Mouse (Mus musculus) liver, embryonic 14.5 days (tissue): Measurements from ENCODE around the gene Psmd7. TPM values are rescaled to one million over a fixed set of nuclear protein-coding genes. Genes with fewer than 3 reads are reported as not detected.
A peak's percentile ranks its signal among the peaks of the same experiment; 100 is the strongest.
"Not testable (repeated sequence)": the region's sequence is repeated elsewhere in the genome, so short reads cannot be mapped to it uniquely, and the experiment has no call there.

Source experiments
- ATAC-seq: fragments of 200-750 bp; cut with Nextera tagmentation; 2 replicates; pipeline ENCODE4 v1.8.0; 2017; ENCODE audit warnings: moderate number of reproducible peaks, mild to moderate bottlenecking, moderate library complexity; ENCODE audit not compliant: insufficient read depth
- DNase-seq, 3 experiments: peaks; one replicate each; pipeline ENCODE4 v3.0.0-alpha.2; 2012 to 2013; ENCODE audit warnings: low read depth in 3 of 3, low spot score in 3 of 3
- H3K27ac ChIP-seq: fragments of 300-500 bp; sonication (generic); 2 replicates; pipeline ENCODE4 v1.5.1; 2014; ENCODE audit warnings: moderate library complexity, mild to moderate bottlenecking, control low read depth, inconsistent platforms
- H3K27me3 ChIP-seq: fragments of 300-500 bp; sonication (generic); 2 replicates; pipeline ENCODE4 v1.6.1; 2014; ENCODE audit warnings: mild to moderate bottlenecking, low read length, moderate library complexity; ENCODE audit not compliant: control insufficient read depth, insufficient read depth
- H3K36me3 ChIP-seq: fragments of 300-500 bp; sonication (generic); replicated peaks from 2 replicates; pipeline ENCODE4 v1.6.1; 2014; ENCODE audit warnings: low read depth; ENCODE audit not compliant: control insufficient read depth, insufficient read depth
- H3K4me1 ChIP-seq, 2 experiments: fragments of 200-500 bp in 1 of 2; fragments of 300-500 bp in 1 of 2; sonication (generic) in 1 of 2; replicated peaks; 2 replicates each; pipeline ENCODE4 v1.6.1; 2012 to 2014; ENCODE audit warnings: antibody characterized with exemption in 1 of 2, inconsistent platforms in 1 of 2, low read length in 1 of 2; ENCODE audit not compliant: control insufficient read depth in 2 of 2, insufficient read depth in 2 of 2
- H3K4me2 ChIP-seq: fragments of 300-500 bp; sonication (generic); 2 replicates; pipeline ENCODE4 v1.6.1; 2014; ENCODE audit warnings: low read depth, mild to moderate bottlenecking, control low read depth, moderate library complexity
- H3K4me3 ChIP-seq, 2 experiments: fragments of 200-500 bp in 1 of 2; fragments of 300-500 bp in 1 of 2; sonication (generic) in 1 of 2; 2 replicates each; pipeline ENCODE4 v1.5.1; 2012 to 2014; ENCODE audit warnings: low read depth in 2 of 2, low read length in 2 of 2, mild to moderate bottlenecking in 2 of 2, control low read depth in 1 of 2, inconsistent platforms in 1 of 2, moderate library complexity in 1 of 2; ENCODE audit not compliant: insufficient read depth in 1 of 2
- H3K9ac ChIP-seq: fragments of 300-500 bp; sonication (generic); replicated peaks from 2 replicates; pipeline ENCODE4 v1.6.1; 2014; ENCODE audit warnings: mild to moderate bottlenecking, control low read depth, moderate library complexity
- H3K9me3 ChIP-seq: fragments of 300-500 bp; sonication (generic); 2 replicates; pipeline ENCODE4 v1.6.1; 2016; ENCODE audit warnings: low read length, mixed read lengths; ENCODE audit not compliant: control insufficient read depth
- CTCF ChIP-seq: IDR thresholded peaks from 2 replicates; pipeline ENCODE4 v1.5.1; 2016; ENCODE audit warnings: antibody characterized with exemption, low read depth, control low read depth
- EP300 ChIP-seq: IDR thresholded peaks from 2 replicates; pipeline ENCODE4 v1.6.1; 2016; ENCODE audit warnings: antibody characterized with exemption, low read depth
- WGBS: fragments of 180-500 bp; shearing (Covaris S2); extraction: QIAGEN DNeasy Blood & Tissue Kit; methylation state at CpG from one replicate; pipeline ENCODE4 v1.1.7; 2014; ENCODE audit not compliant: insufficient replicate concordance; 5-methylcytosine and 5-hydroxymethylcytosine counted together
- polyA plus RNA-seq, 2 experiments: library from polyadenylated mRNA; depleted of rRNA in 1 of 2; stranded (reverse) in 1 of 2; unstranded in 1 of 2; fragments of >200 nt; fragmentation: Nextera tagmentation in 1 of 2; extraction: Ambion mirVana in 1 of 2; gene quantifications; 2 replicates each; pipeline versions ENCODE4 v1.2.1 to v1.2.3; 2012 to 2014

Psmd7 gene
- 48.3 and 77.4 TPM in 2 replicates for polyA plus RNA-seq (2012; rRNA removed)
- 133 and 142 TPM in 2 replicates for polyA plus RNA-seq (2014; fragmentation: Nextera tagmentation; extraction: Ambion mirVana)

- WGBS, result 1% methylated on average over 65 of the region's 65 CpGs
- Histone ChIP-seq H3K27ac (peak within 1 kb of the TSS; percentile 45), H3K4me2 (peak within 1 kb of the TSS; percentile 76), H3K27me3 (no peaks in the 10 kb centered on the region), H3K9me3 (no peaks in the 10 kb centered on the region), H3K4me3 (peak within 1 kb of the TSS; percentile 92 to 99), H3K36me3 (peaks cover 31% of the 10 kb centered on the region), H3K4me1 (peaks cover 5 to 6% of the 10 kb centered on the region in 2 experiments), H3K9ac (peak within 1 kb of the TSS; percentile 83)
- ATAC-seq (peak; percentile 95), DNase-seq (peak; percentile 86 to 88 (median 87))
- TF ChIP-seq CTCF (peak; percentile 62), EP300 (no peak; the same call in 1 of the 2 replicates)
Measured at GRCm38 (mm10) chr8:107587995-107588780, at the start of gene Psmd7. Psmd7 (minus strand) TSS chr8:107588464.

GRCm38 (mm10) chr8:107633734-107634133 lies 45.5 kb upstream of the Psmd7 start:
- no peak for ATAC-seq
- no peak for TF ChIP-seq EP300
- no peak for TF ChIP-seq CTCF
- Histone ChIP-seq H3K27ac (no peak overlapping the region), H3K27me3 (no peaks in the 10 kb centered on the region), H3K4me2 (no peak overlapping the region), H3K4me3 (no peak overlapping the region), H3K4me1 (no peaks in the 10 kb centered on the region), H3K9ac (no peak overlapping the region), H3K36me3 (no peaks in the 10 kb centered on the region), H3K9me3 (no peaks in the 10 kb centered on the region)
- 89% methylated on average over 2 of the region's 2 CpGs for WGBS
- DNase-seq, result no peak

DNA sequence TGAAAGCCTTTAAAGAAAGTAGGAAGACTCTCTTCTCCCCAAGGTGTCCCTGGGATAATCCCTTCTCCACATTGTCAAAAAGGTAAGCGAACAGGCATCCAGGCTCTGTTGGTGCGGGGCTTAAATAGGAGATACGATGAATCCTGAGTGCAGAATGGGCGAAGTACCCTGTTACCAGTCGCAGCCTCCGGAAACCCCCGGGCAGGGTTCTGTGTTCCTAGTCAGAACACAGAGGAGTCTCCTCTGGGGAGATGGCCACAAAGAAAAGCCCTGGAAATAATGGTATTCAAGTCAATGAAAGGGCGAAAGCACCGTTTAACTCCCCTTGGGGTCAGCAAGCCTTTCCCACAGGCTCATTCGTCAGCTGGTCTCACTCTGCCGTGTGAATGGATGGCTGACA lies 41.4 kb upstream of the Psmd7 start:
- 73% methylated on average over 11 of the region's 11 CpGs for WGBS
- no peak for TF ChIP-seq EP300
- H3K4me2 ChIP-seq, result no peak overlapping the region
- H3K9me3 ChIP-seq, result no peaks in the 10 kb centered on the region
- H3K27ac ChIP-seq, result no peak overlapping the region
- no peak for DNase-seq
- no peak overlapping the region for H3K9ac ChIP-seq
- no peaks in the 10 kb centered on the region for H3K27me3 ChIP-seq
- ATAC-seq, result no peak
- no peak overlapping the region for H3K4me3 ChIP-seq
- no peaks in the 10 kb centered on the region for H3K4me1 ChIP-seq
- H3K36me3 ChIP-seq, result no peaks in the 10 kb centered on the region

- Histone ChIP-seq H3K27ac (no peak overlapping the region), H3K9ac (no peak overlapping the region), H3K36me3 (no peaks in the 10 kb centered on the region), H3K4me3 (no peak overlapping the region), H3K4me1 (no peaks in the 10 kb centered on the region), H3K9me3 (no peaks in the 10 kb centered on the region), H3K27me3 (no peaks in the 10 kb centered on the region), H3K4me2 (no peak overlapping the region)
- WGBS, result 45% methylated on average over 8 of the region's 8 CpGs
- TF ChIP-seq CTCF (no peak), EP300 (no peak)
- no peak for DNase-seq
- ATAC-seq, result no peak
Measured at GRCm38 (mm10) chr8:107628501-107629149, 40.4 kb upstream of the Psmd7 start.

DNA sequence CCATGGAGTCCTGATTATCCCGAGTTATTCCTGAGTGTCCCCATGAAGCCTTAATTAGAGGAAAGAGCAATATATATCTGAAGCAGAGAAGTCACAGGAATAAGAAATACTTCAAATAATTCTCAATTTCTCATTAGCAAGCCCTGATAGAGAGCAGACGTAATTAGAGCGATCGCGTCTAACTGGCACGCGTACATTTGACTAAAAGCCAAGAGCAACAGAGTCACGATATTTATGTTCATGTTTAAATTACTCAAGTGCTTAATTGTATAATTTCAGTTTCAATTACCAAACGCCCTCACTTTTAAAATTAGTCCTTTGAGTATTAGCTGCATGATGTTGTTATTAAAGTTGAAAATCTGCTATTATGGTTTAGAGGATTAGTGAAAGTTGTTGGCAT lies 39.6 kb upstream of the Psmd7 start:
- H3K27ac ChIP-seq, result no peak overlapping the region
- no peak for TF ChIP-seq EP300
- no peak for TF ChIP-seq CTCF
- no peak for DNase-seq
- no peaks in the 10 kb centered on the region for H3K9me3 ChIP-seq
- WGBS, result 78% methylated on average over 9 of the region's 9 CpGs
- H3K4me1 ChIP-seq, result no peaks in the 10 kb centered on the region
- no peak overlapping the region for H3K4me2 ChIP-seq
- no peak overlapping the region for H3K9ac ChIP-seq
- no peak for ATAC-seq
- no peaks in the 10 kb centered on the region for H3K27me3 ChIP-seq
- no peak overlapping the region for H3K4me3 ChIP-seq
- no peaks in the 10 kb centered on the region for H3K36me3 ChIP-seq

DNA sequence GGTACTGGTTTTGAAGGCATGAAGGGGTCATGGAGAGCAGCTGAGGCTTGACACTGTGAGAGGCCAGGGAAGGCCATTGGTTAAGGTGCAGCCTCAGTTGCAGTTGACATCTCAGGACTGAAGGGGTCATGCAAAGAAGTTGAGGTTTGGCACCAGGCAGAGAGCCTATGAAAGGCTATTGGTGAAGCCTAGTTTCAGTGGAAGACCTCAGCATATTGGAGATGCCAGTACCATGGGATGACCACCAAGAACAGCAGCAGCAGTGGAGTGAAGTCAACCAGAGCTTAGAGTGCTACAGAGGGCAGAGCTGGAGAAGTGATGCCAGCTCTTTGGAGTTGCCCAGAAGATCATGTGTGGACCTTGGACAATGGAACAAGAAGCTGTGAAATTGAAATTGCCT lies 36.0 kb upstream of the Psmd7 start:
- not testable (repeated sequence) for H3K4me2 ChIP-seq, H3K36me3 ChIP-seq, H3K27me3 ChIP-seq, DNase-seq, H3K4me3 ChIP-seq, H3K9me3 ChIP-seq, H3K27ac ChIP-seq, ATAC-seq, H3K9ac ChIP-seq, H3K4me1 ChIP-seq
